Mouse (Mus musculus) megakaryocyte, embryonic 14.5 days (primary cell): ENCODE data around the gene Ttn.

ENCODE experiments used
- FLI1 ChIP-seq: IDR thresholded peaks from 2 replicates; pipeline ENCODE4 v1.6.1; 2012; ENCODE audit warnings: low read length, inconsistent platforms, mixed read lengths
- GATA1 ChIP-seq: IDR thresholded peaks from 3 replicates; pipeline ENCODE4 v1.6.1; 2012; ENCODE audit warnings: mixed read lengths, low read length, inconsistent platforms, borderline replicate concordance

DNA sequence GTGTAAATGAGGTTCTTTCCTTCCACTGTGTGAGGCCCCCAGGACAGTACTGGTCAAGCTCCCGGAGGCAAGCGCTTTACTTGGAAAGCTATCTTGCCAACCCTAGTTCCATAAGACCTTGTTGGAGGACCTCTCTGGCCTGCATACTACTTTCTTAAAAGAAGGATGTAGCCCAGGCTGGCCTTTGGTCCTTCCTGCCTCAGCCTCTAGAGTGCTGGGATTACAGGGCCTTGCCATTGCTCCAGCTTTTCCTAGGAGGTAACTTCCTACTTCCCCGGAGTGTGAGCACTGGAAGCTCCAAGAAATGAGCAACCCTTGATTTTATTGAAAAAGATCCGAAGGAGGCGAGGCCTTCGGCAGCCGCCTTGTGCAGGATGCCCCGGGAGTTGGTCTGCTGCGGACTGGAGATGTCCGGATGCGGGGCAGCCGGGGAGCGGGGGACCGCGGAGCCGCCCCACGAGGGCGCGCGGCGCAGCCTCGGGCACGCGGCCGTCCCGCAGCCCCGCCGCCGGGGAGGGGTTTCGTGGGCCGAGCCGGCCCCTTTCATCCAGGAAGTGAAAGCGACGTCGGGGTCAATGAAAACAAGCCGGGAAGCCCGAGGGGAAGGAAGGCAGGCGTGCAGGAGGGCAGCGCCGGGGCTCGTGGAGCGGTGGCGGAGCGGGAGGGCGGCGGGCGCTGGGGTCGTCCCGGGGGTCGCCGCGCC, 307.5 kb downstream of the Ttn start, which contains the start of gene Plekha3:
- TF ChIP-seq GATA1: no peak
- no peak for TF ChIP-seq FLI1
